22 mouse cellular contexts compared by ENCODE assay signal in genomic region chr6:87068209-87068608, GRCm38 (mm10). TPM values are rescaled to one million over a fixed set of nuclear protein-coding genes. Genes with fewer than 3 reads are reported as not detected.
DNase-seq lines count a peak whose midpoint lies in the region; ATAC-seq and TF ChIP-seq lines count a peak whose summit lies in the region.
"Had no signal": no experiment of that assay in that cellular context is flagged by ENCODE, and none has a peak within 500 bp of the region (broad histone marks: within the 10 kb centered on the region; RNA-seq: fewer than 3 reads in every experiment).

No protein-coding gene starts in this region.

- no peaks in the 10 kb centered on the region for H3K4me1 ChIP-seq in liver, adult 2 months (ENCODE audit: control insufficient read depth, insufficient read depth, low read length)
- 0 out of 2 replicates have a peak, but pooled peaks cover 6% of the 10 kb centered on the region for H3K4me1 ChIP-seq in liver, embryonic 11.5 days (replicated peaks; ENCODE audit: control insufficient read depth, insufficient read depth, low read length)
- H3K4me1 ChIP-seq in small intestine, adult 2 months (ENCODE audit: control insufficient read depth, insufficient read depth, insufficient read length, low read length): peaks cover 13% of the 10 kb centered on the region; the same call in 1 of the 2 replicates
- H3K4me1 ChIP-seq: embryonic facial prominence, embryonic 12.5 days; forebrain, embryonic 15.5 days; hindbrain, embryonic 10.5 days had no signal

- peaks cover 69% of the 10 kb centered on the region for H3K36me3 ChIP-seq in liver, adult 2 months (ENCODE audit: control insufficient read depth, insufficient read depth, low read length)
- H3K36me3 ChIP-seq in liver, embryonic 11.5 days (ENCODE audit: control insufficient read depth, insufficient read depth, low read length): peaks cover 21% of the 10 kb centered on the region
- H3K36me3 ChIP-seq in small intestine, adult 2 months (ENCODE audit: control insufficient read depth, insufficient read depth, low read length): peaks cover 69% of the 10 kb centered on the region

- H3K79me2 ChIP-seq in liver, adult 2 months (ENCODE audit: control insufficient read depth, insufficient read depth, low read length): no peaks in the 10 kb centered on the region

- H3K27ac ChIP-seq in liver, adult 2 months (replicated peaks; ENCODE audit: insufficient read depth, low read depth, low read length): no peak overlapping the region
- H3K27ac ChIP-seq in liver, embryonic 11.5 days (ENCODE audit: low read depth, low read length): no peak overlapping the region
- H3K27ac ChIP-seq in small intestine, adult 2 months (ENCODE audit: insufficient read depth, low read depth, low read length): peak overlapping the region; percentile 58; the same call in 1 of the 2 replicates
- H3K27ac ChIP-seq: embryonic facial prominence, embryonic 12.5 days; forebrain, embryonic 15.5 days; heart, adult 2 months; heart, embryonic 15.5 days; hindbrain, embryonic 10.5 days; hindbrain, embryonic 14.5 days had no signal

- no peaks in the 10 kb centered on the region for H3K9me3 ChIP-seq in liver, embryonic 11.5 days (ENCODE audit: control insufficient read depth, low read length)
- H3K9me3 ChIP-seq: embryonic facial prominence, embryonic 12.5 days; forebrain, embryonic 15.5 days; heart, embryonic 15.5 days; hindbrain, embryonic 10.5 days had no signal

- no peak for TF ChIP-seq POLR2A in liver, adult 2 months (IDR thresholded peaks at IDR 0.05; ENCODE audit: extremely low read depth, insufficient read depth, low read length)
- no peak for TF ChIP-seq POLR2A in small intestine, adult 2 months (IDR thresholded peaks at IDR 0.05; ENCODE audit: low read depth, low read length)

- 44% methylated on average over 2 of the region's 2 CpGs for WGBS in liver, adult 2 months
- 82% methylated on average over 2 of the region's 2 CpGs for WGBS in liver, embryonic 11.5 days
- WGBS in small intestine, adult 2 months: 72% methylated on average over 2 of the region's 2 CpGs

- no peak overlapping the region for H3K4me3 ChIP-seq in liver, adult 2 months (ENCODE audit: insufficient read depth, low read depth, low read length)
- no peak overlapping the region for H3K4me3 ChIP-seq in liver, embryonic 11.5 days (ENCODE audit: low read depth, low read length)
- H3K4me3 ChIP-seq in small intestine, adult 2 months (ENCODE audit: low read depth, low read length): no peak overlapping the region
- H3K4me3 ChIP-seq: embryonic facial prominence, embryonic 12.5 days; forebrain, embryonic 15.5 days; heart, adult 2 months; heart, embryonic 15.5 days; hindbrain, embryonic 10.5 days had no signal

- H3K27me3 ChIP-seq in liver, adult 2 months (ENCODE audit: control insufficient read depth, insufficient read depth, low read length): no peaks in the 10 kb centered on the region
- no peaks in the 10 kb centered on the region for H3K27me3 ChIP-seq in liver, embryonic 11.5 days (replicated peaks; ENCODE audit: control insufficient read depth, insufficient read depth, low read length)
- no peaks in the 10 kb centered on the region for H3K27me3 ChIP-seq in small intestine, adult 2 months (ENCODE audit: control insufficient read depth, insufficient read depth, low read length)
- H3K27me3 ChIP-seq: embryonic facial prominence, embryonic 12.5 days; forebrain, embryonic 15.5 days; heart, embryonic 15.5 days had no signal

- H3K9ac ChIP-seq in liver, adult 2 months (ENCODE audit: low read depth, low read length): no peak overlapping the region
- no peak overlapping the region for H3K9ac ChIP-seq in liver, embryonic 11.5 days (ENCODE audit: low read depth, low read length)
- H3K9ac ChIP-seq: embryonic facial prominence, embryonic 12.5 days; forebrain, embryonic 15.5 days; heart, embryonic 15.5 days; hindbrain, embryonic 14.5 days had no signal

- no peak for TF ChIP-seq CTCF in liver, adult 2 months (IDR thresholded peaks at IDR 0.05; ENCODE audit: low read depth, low read length)
- TF ChIP-seq CTCF in small intestine, adult 2 months (IDR thresholded peaks at IDR 0.05; ENCODE audit: extremely low read depth, insufficient read length, insufficient replicate concordance, low read depth, low read length): no peak

- peak; percentile 7 for DNase-seq in liver, adult 2 months (ENCODE audit: extremely low read depth, low read depth, low spot score)
- DNase-seq in liver, embryonic 11.5 days (ENCODE audit: low spot score): no peak
- DNase-seq in lung, postnatal 36 days: peak; percentile 6
- DNase-seq in lung, postnatal 4 days: no peak
- DNase-seq in B cell, adult 2 months: no peak
- DNase-seq: adrenal gland, adult 8-10 months; adrenal gland, postnatal 36 days; cerebellum, adult 11 months; cerebellum, adult 8-10 months; cerebellum, postnatal 25 days; gastrocnemius, postnatal 10 days; heart, adult 2 months had no signal

- no peak overlapping the region for H3K4me2 ChIP-seq in liver, embryonic 11.5 days
- H3K4me2 ChIP-seq: embryonic facial prominence, embryonic 12.5 days; forebrain, embryonic 15.5 days; heart, embryonic 11.5 days; heart, embryonic 15.5 days; hindbrain, embryonic 14.5 days had no signal

- ATAC-seq in liver, embryonic 11.5 days (replicated peaks; ENCODE audit: low FRiP score): no peak
- no peak for ATAC-seq in granulocyte monocyte progenitor cell, adult 5-6 weeks (replicated peaks; ENCODE audit: poor library complexity, severe bottlenecking)
- ATAC-seq: forebrain, embryonic 15.5 days had no signal

RNA-seq across cellular contexts. Expression of gene Gfpt1, which starts 25.6 kb away (rescaled TPM):
- 8.1 and 8.6 TPM in 2 replicates for total RNA-seq in liver, adult 2 months (2014; rRNA removed)
- polyA plus RNA-seq in liver, adult 2 months (2012; rRNA removed): 4.3 and 6.3 TPM in 2 replicates
- 15.8 and 18.3 TPM in 2 replicates for polyA plus RNA-seq in liver, embryonic 11.5 days (2014; fragmentation: Nextera tagmentation; extraction: Ambion mirVana)
- 9.1 and 16.0 TPM in 2 replicates for polyA plus RNA-seq in small intestine, adult 2 months (2012; rRNA removed)
- 17.9 and 23.4 TPM in 2 replicates for total RNA-seq in granulocyte monocyte progenitor cell, adult 5-6 weeks (2014; fragmentation: Nextera tagmentation)
- 22.4 and 26.8 TPM in 2 replicates for total RNA-seq in granulocyte monocyte progenitor cell, adult 5-6 weeks (2017)

RNA-seq across cellular contexts. Expression of gene D6Ertd527e, which starts 36.3 kb away (rescaled TPM):
- total RNA-seq in liver, adult 2 months (2014; rRNA removed): not detected in 2 replicates
- polyA plus RNA-seq in liver, adult 2 months (2012; rRNA removed): not detected in 2 replicates
- polyA plus RNA-seq in liver, embryonic 11.5 days (2014; fragmentation: Nextera tagmentation; extraction: Ambion mirVana): 0.19 and 0.43 TPM in 2 replicates
- 2.8 and 4.2 TPM in 2 replicates for polyA plus RNA-seq in small intestine, adult 2 months (2012; rRNA removed)
- not detected in 2 replicates for total RNA-seq in granulocyte monocyte progenitor cell, adult 5-6 weeks (2014; fragmentation: Nextera tagmentation)
- not detected in 2 replicates for total RNA-seq in granulocyte monocyte progenitor cell, adult 5-6 weeks (2017)
- total RNA-seq: adrenal gland, postnatal 36 days; ES-E14; heart, adult 2 months; heart, postnatal 25 days had no signal
- polyA plus RNA-seq: forebrain, embryonic 15.5 days had no signal

RNA-seq across cellular contexts. Expression of gene Nfu1, which starts 59.2 kb away (rescaled TPM):
- total RNA-seq in liver, adult 2 months (2014; rRNA removed): 43.6 and 51.7 TPM in 2 replicates
- 152 and 210 TPM in 2 replicates for polyA plus RNA-seq in liver, adult 2 months (2012; rRNA removed)
- polyA plus RNA-seq in liver, embryonic 11.5 days (2014; fragmentation: Nextera tagmentation; extraction: Ambion mirVana): 92.4 and 105 TPM in 2 replicates
- polyA plus RNA-seq in small intestine, adult 2 months (2012; rRNA removed): 12.9 and 36.3 TPM in 2 replicates
- 84.0 and 103 TPM in 2 replicates for total RNA-seq in granulocyte monocyte progenitor cell, adult 5-6 weeks (2014; fragmentation: Nextera tagmentation)
- total RNA-seq in granulocyte monocyte progenitor cell, adult 5-6 weeks (2017): 57.8 and 80.8 TPM in 2 replicates

Comparison
In these comparisons a context has a peak if more than half of its experiments do, and no peak if none do; other contexts are left out.
1. DNase-seq: peak in liver, adult 2 months (single experiment) and lung, postnatal 36 days (single experiment); none in liver, embryonic 11.5 days (single experiment), lung, postnatal 4 days (0 of 2) and B cell, adult 2 months (0 of 2).